Mouse (Mus musculus): ENCODE data around the gene Kif18b. TPM values are rescaled to one million over a fixed set of nuclear protein-coding genes. Genes with fewer than 3 reads are reported as not detected.

Gene Kif18b
- polyA plus RNA-seq, 1 experiment from 2014 or later = 10.3 TPM

- H3K4me1 ChIP-seq = no peaks in the 10 kb centered on the region
- H3K27me3 ChIP-seq = no peaks in the 10 kb centered on the region
- H3K9me3 ChIP-seq (replicated peaks) = no peaks in the 10 kb centered on the region
- H3K36me3 ChIP-seq (ENCODE audit: poor library complexity, severe bottlenecking) = peaks cover 92% of the 10 kb centered on the region
- H3K27ac ChIP-seq = no peak overlapping the region
- ATAC-seq = no peak
- H3K4me3 ChIP-seq = no peak overlapping the region
- H3K9ac ChIP-seq = no peak overlapping the region
- WGBS = 86% methylated on average over 8 of the region's 8 CpGs
- H3K4me2 ChIP-seq = no peak overlapping the region
Measured at GRCm38 (mm10) chr11:102859933-102860332, 65.0 kb downstream of the Kif18b start.

GRCm38 (mm10) chr11:102858951-102859350 lies 66.0 kb downstream of the Kif18b start:
- H3K4me3 ChIP-seq = no peak overlapping the region
- 90% methylated on average over 11 of the region's 11 CpGs for WGBS
- no peak overlapping the region for H3K4me2 ChIP-seq
- H3K4me1 ChIP-seq = no peaks in the 10 kb centered on the region
- H3K27ac ChIP-seq = no peak overlapping the region
- H3K36me3 ChIP-seq (ENCODE audit: poor library complexity, severe bottlenecking) = peaks cover 98% of the 10 kb centered on the region
- no peak for ATAC-seq
- H3K27me3 ChIP-seq = no peaks in the 10 kb centered on the region
- no peaks in the 10 kb centered on the region for H3K9me3 ChIP-seq (replicated peaks)
- no peak overlapping the region for H3K9ac ChIP-seq

GRCm38 (mm10) chr11:102855941-102856340 lies 69.0 kb downstream of the Kif18b start:
- no peak overlapping the region for H3K4me3 ChIP-seq
- 89% methylated on average over 6 of the region's 6 CpGs for WGBS
- H3K27me3 ChIP-seq = no peaks in the 10 kb centered on the region
- H3K9me3 ChIP-seq (replicated peaks) = no peaks in the 10 kb centered on the region
- H3K4me1 ChIP-seq = no peaks in the 10 kb centered on the region
- H3K9ac ChIP-seq = no peak overlapping the region
- no peak for ATAC-seq
- H3K27ac ChIP-seq = no peak overlapping the region
- peaks cover 98% of the 10 kb centered on the region for H3K36me3 ChIP-seq (ENCODE audit: poor library complexity, severe bottlenecking)
- no peak overlapping the region for H3K4me2 ChIP-seq

Other genes with a start within 250 kb of the Kif18b start
- 45.8 and 46.3 TPM in 2 replicates for gene Ccdc43, start 227.3 kb downstream of the Kif18b start, polyA plus RNA-seq (2015; fragmentation: Nextera tagmentation; extraction: Ambion mirVana)
- 16.1 and 22.6 TPM in 2 replicates for gene Adam11, start 163.7 kb downstream of the Kif18b start, polyA plus RNA-seq (2015; fragmentation: Nextera tagmentation; extraction: Ambion mirVana)
- gene Gjc1, start 105.4 kb downstream of the Kif18b start, polyA plus RNA-seq (2015; fragmentation: Nextera tagmentation; extraction: Ambion mirVana) = 68.3 and 69.2 TPM in 2 replicates
- 1.2 and 2.0 TPM in 2 replicates for gene Higd1b, start 89.3 kb downstream of the Kif18b start, polyA plus RNA-seq (2015; fragmentation: Nextera tagmentation; extraction: Ambion mirVana)
- 199 and 235 TPM in 2 replicates for gene Eftud2, start 44.1 kb downstream of the Kif18b start, polyA plus RNA-seq (2015; fragmentation: Nextera tagmentation; extraction: Ambion mirVana)
- gene Ccdc103, start 43.9 kb downstream of the Kif18b start, polyA plus RNA-seq (2015; fragmentation: Nextera tagmentation; extraction: Ambion mirVana) = 1.8 and 2.8 TPM in 2 replicates
- not detected in 2 replicates for gene Fam187a, start 40.0 kb downstream of the Kif18b start, polyA plus RNA-seq (2015; fragmentation: Nextera tagmentation; extraction: Ambion mirVana)
- gene Gfap, start 24.2 kb downstream of the Kif18b start, polyA plus RNA-seq (2015; fragmentation: Nextera tagmentation; extraction: Ambion mirVana) = not detected in 2 replicates
- 1.4 and 1.5 TPM in 2 replicates for gene C1ql1, start 21.6 kb upstream of the Kif18b start, polyA plus RNA-seq (2015; fragmentation: Nextera tagmentation; extraction: Ambion mirVana)
- 47.3 and 53.9 TPM in 2 replicates for gene Nmt1, start 103.1 kb upstream of the Kif18b start, polyA plus RNA-seq (2015; fragmentation: Nextera tagmentation; extraction: Ambion mirVana)
- gene Dcakd, start 103.2 kb upstream of the Kif18b start, polyA plus RNA-seq (2015; fragmentation: Nextera tagmentation; extraction: Ambion mirVana) = 182 and 195 TPM in 2 replicates
- gene Plcd3, start 176.5 kb upstream of the Kif18b start, polyA plus RNA-seq (2015; fragmentation: Nextera tagmentation; extraction: Ambion mirVana) = 0.92 and 1.2 TPM in 2 replicates
- gene Acbd4, start 176.6 kb upstream of the Kif18b start, polyA plus RNA-seq (2015; fragmentation: Nextera tagmentation; extraction: Ambion mirVana) = 8.1 TPM in 2 replicates
- gene Hexim1, start 191.1 kb upstream of the Kif18b start, polyA plus RNA-seq (2015; fragmentation: Nextera tagmentation; extraction: Ambion mirVana) = 3.3 and 4.1 TPM in 2 replicates
- gene Hexim2, start 207.3 kb upstream of the Kif18b start, polyA plus RNA-seq (2015; fragmentation: Nextera tagmentation; extraction: Ambion mirVana) = 13.4 and 13.9 TPM in 2 replicates
- gene Fmnl1, start 246.0 kb upstream of the Kif18b start, polyA plus RNA-seq (2015; fragmentation: Nextera tagmentation; extraction: Ambion mirVana) = 0.76 and 0.92 TPM in 2 replicates

All from forebrain, embryonic 13.5 days (tissue).